Mouse (Mus musculus) liver, embryonic 14.5 days (tissue): ENCODE results near the gene Trappc3.

Experiments
- CTCF ChIP-seq: IDR thresholded peaks from 2 replicates; pipeline ENCODE4 v1.5.1; 2016; ENCODE audit warnings: antibody characterized with exemption, low read depth, control low read depth
- EP300 ChIP-seq: IDR thresholded peaks from 2 replicates; pipeline ENCODE4 v1.6.1; 2016; ENCODE audit warnings: antibody characterized with exemption, low read depth

DNA sequence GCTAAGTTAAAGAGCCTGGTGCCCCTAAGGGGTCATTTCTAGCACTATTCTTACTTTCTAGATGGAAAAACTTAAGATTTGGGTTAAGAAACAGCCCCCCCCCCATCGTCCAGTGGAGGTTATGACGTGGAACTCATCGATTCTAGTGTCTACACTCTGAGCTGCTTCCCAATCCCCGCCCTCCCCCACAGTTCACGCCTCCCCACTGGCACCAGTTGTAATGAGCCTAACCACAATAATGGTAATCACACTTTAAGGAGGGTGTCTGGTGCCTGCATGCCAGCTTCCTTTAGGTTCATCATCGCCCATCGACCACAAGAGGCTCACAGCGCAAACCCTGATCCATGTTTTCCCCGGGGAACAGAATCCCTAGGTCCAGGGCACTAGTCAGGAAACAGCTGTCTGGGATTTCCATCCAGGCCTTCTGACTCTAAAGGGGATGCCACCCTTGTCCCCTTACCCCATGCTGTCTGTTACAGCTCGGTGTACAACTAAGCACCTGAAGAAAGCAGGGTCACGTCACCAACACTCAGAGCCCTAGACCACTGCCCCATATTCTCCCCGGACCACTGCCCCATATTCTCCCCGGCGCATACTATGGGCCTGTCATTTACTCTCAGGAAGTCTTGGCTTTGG lies 8.4 kb upstream of the Trappc3 start:
- TF ChIP-seq EP300 = no peak
- TF ChIP-seq CTCF = no peak
